Mouse (Mus musculus) cerebellum, postnatal 4 days (tissue): ENCODE data around the gene Chrm3.

Source experiments
- DNase-seq, 2 experiments: peaks; one replicate each; pipeline ENCODE4 v3.0.0; 2022; ENCODE audit warnings: low spot score in 2 of 2, mixed read lengths in 1 of 2

Chrm3 gene

GRCm38 (mm10) chr13:9895045-9895625 is 465.5 kb downstream of the Chrm3 start:
- DNase-seq, result no peak

GRCm38 (mm10) chr13:9891088-9891487 is 469.6 kb downstream of the Chrm3 start:
- DNase-seq, result no peak

- no peak for DNase-seq
These were observed 470.2 kb downstream of the Chrm3 start for GRCm38 (mm10) chr13:9890460-9890859.

- no peak for DNase-seq
These were observed 470.7 kb downstream of the Chrm3 start for GRCm38 (mm10) chr13:9889954-9890353.

GRCm38 (mm10) chr13:9888284-9888683 is 472.4 kb downstream of the Chrm3 start:
- no peak for DNase-seq

- no peak for DNase-seq
These were observed 473.4 kb downstream of the Chrm3 start for GRCm38 (mm10) chr13:9887261-9887660.

GRCm38 (mm10) chr13:9886465-9887135 is 474.0 kb downstream of the Chrm3 start:
- DNase-seq, result no peak

- peak in 1 of 2 experiments; percentile 69 for DNase-seq
These were observed 478.0 kb downstream of the Chrm3 start for GRCm38 (mm10) chr13:9882362-9883282.

GRCm38 (mm10) chr13:9881930-9882329 is 478.7 kb downstream of the Chrm3 start:
- no peak for DNase-seq

GRCm38 (mm10) chr13:9880401-9880800 is 480.2 kb downstream of the Chrm3 start:
- DNase-seq, result no peak

GRCm38 (mm10) chr13:9878596-9879010 is 482.0 kb downstream of the Chrm3 start:
- DNase-seq, result no peak

GRCm38 (mm10) chr13:9873377-9873776 is 487.3 kb downstream of the Chrm3 start:
- DNase-seq, result no peak

- no peak for DNase-seq
These were observed 494.5 kb downstream of the Chrm3 start for GRCm38 (mm10) chr13:9866161-9866560.

GRCm38 (mm10) chr13:9847515-9847914 is 513.1 kb downstream of the Chrm3 start:
- DNase-seq, result no peak

- peak; percentile 39 to 67 for DNase-seq
These were observed 513.9 kb downstream of the Chrm3 start for GRCm38 (mm10) chr13:9846543-9847434.

- DNase-seq, result peak; percentile 47 to 63
These were observed 526.4 kb downstream of the Chrm3 start for GRCm38 (mm10) chr13:9834146-9834679.

- DNase-seq, result peak in 1 of 2 experiments; percentile 18
These were observed 534.4 kb downstream of the Chrm3 start for GRCm38 (mm10) chr13:9826227-9826626.
